Mouse (Mus musculus) MEL-GATA-1-ER (cell line): ENCODE data around the gene Tbc1d5.

ENCODE experiments used
- DNase-seq: peaks from one replicate; pipeline ENCODE4 v3.0.0-alpha.2; 2012; ENCODE audit warnings: low read depth; ENCODE audit errors: extremely low read depth

The Tbc1d5 gene

DNA sequence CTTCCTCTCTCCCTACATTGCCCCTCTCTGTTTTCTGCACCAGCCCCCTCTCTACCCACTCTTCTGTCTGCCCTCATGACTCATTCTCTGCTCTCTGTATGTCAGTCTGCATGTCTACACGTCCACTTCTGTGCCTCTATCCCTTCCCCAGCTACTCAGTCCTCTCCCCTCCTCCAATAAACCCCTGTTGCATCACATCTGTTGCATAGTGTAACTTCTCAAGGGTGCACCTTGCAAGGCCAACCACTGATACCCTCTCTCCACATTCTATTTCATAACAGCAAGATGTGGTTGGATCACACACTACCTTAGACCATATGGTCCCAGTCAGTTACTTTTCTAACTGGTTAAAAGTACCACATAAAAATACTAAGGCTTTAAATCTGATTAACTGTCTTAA lies 74.9 kb downstream of the Tbc1d5 start:
- DNase-seq = no peak

DNA sequence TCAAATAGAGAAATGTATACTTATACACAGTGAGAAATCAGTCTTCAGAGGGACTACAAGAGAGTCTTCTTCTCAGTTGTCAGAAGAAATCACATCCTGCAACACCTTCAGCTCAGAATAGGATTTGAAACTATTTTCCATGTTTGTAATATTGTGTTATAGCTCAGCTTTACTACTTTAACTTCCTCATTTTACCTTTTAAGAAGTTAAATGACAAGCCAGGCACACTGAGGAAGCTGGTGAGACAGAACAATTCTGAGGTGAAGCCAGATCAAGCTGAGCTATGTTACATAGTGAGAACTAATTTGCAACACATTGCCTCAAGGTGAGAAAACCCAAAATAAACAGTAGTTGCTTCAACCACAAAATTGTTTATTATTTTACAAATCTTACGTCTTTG lies 135.3 kb downstream of the Tbc1d5 start:
- DNase-seq = peak; percentile 26

DNA sequence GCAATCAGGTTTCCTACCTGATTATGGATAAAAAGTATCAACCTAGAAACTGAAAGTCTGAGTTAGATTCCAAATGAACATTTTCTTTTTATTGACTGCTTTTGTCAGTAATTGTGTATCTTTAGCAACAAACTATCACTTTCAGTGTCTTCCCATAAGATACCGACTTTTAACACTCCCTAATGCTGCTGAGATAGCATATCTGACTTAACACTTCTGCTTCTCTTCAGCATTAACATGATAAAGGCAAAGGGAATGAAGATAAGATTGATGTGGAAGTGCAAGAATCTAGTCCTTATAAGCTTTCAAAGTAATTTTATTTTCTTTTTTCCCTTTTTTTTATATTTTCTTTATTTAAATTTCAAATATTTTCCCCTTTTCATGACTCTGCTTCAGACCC lies 138.3 kb downstream of the Tbc1d5 start:
- DNase-seq = no peak

DNA sequence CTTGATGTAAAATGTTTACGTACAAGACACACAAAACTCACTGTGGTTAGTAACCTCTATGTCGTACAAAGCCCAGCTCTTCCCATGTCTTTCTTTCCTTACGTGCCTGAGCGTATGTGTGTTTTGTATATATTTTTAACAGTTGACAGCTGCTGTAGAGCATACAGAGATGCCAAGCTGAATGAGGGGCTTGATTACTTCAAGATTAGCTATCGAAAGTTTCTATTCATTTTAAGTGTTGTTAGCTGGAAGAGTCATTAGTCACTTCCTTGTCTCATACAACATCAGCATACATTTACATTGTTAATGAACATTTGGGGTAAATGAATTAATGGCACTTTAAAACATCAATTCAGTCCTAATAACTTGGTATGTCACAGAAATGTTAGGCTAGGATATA lies 155.9 kb downstream of the Tbc1d5 start:
- DNase-seq = no peak

DNA sequence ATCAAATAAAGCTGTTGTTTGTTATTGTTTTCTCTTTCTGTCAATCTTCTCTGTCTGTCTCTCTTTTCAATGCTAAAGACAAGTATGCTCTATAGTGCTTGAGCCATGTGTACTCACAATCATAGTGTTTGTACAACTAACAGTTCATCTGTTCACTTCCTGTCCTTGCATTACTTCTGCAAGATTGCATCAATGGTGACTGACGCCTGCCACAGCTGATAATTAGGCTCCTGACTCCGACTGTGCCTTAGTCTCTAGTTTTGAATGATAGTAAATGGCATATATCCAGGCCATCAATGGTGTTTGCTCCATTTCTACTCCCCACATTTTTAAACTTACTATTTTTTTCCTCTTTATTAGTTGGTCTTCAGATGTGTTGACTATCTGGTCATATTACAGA lies 162.8 kb downstream of the Tbc1d5 start:
- no peak for DNase-seq

DNA sequence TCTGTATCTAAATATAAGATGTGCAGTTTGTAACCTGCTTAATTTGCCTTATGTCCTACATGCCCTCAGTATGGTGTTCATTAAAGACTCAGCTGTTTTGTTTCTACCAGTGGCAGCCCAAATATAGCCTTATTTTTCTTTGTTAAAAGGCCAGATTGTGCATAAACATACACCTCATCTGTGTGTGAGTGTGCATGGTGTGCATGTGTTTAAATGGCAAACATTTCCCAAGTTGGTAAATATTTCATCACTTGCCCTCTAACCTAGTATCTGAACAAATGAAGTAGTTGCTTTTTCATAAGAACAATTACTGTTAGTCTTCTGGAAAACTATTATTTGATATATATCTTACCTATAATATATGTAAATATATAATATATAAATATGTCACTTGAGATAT lies 165.2 kb downstream of the Tbc1d5 start:
- no peak for DNase-seq

DNA sequence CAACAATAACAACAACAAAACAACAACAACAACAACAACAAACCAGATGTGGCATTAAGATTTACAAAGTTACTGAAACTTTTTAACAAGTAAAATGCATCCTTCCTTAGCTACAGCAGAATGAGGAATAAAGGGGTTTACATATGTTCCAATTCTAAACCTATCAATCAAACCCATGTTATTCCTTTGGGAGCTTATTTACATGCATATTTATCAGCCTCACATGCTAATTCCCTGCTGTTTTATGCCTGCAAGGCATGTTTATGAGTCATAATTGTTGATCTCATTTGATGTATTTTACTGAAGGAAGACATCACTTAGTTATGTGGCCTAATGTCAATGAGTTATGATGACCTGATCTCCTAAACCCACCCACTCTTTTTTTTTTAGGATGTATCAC lies 176.0 kb downstream of the Tbc1d5 start:
- DNase-seq = no peak

DNA sequence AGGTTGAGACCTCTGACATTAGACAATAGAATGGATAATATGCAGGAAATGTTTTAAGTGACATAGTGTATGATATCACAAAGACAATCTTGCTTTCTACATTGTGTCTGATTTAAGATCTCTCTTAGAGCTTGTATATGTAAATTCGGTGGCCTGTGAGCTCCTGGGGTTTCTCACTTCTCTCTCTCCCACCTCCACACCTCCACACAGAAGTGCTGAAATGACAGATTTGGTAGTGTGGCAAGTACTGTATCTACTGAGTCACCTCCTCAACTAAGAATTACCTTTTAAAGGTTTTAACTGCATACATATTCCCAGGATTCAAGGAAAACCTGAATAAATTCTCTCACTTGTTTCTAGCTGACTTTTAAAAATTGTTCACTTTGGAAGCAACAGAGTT lies 180.9 kb downstream of the Tbc1d5 start:
- no peak for DNase-seq

DNA sequence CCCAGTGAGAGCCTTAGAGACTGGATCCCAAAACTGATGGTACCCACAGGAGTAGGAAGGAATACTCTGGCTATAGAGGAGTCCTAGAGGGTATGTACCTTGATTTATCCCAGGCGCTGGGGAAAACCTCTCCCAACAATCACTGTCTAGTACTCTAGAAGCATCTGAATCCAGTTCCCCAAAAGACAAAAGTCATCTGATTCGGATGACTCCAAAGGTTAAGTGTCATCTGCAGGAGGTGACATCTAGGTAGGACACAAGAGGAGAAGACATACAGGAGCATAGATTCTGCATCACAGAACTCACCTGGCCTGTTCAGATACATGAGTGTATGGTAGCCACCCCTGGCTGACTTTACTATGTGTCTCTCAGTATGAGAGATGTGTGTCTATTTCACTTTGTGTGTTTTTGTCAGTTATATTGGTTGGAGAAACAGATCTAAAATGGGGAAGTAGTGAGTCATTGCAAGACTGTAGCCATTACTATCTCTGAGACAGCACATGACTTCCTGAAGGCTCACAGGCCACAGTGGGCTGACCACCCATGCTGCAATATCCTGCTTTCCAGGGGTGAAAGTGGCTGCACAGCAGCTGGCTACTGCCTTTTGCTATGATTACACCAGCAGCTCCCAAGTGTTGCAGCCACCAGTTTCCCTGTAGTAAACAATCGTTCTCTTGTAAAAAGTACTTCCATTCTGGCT lies 185.7 kb downstream of the Tbc1d5 start:
- DNase-seq = peak; percentile 87

DNA sequence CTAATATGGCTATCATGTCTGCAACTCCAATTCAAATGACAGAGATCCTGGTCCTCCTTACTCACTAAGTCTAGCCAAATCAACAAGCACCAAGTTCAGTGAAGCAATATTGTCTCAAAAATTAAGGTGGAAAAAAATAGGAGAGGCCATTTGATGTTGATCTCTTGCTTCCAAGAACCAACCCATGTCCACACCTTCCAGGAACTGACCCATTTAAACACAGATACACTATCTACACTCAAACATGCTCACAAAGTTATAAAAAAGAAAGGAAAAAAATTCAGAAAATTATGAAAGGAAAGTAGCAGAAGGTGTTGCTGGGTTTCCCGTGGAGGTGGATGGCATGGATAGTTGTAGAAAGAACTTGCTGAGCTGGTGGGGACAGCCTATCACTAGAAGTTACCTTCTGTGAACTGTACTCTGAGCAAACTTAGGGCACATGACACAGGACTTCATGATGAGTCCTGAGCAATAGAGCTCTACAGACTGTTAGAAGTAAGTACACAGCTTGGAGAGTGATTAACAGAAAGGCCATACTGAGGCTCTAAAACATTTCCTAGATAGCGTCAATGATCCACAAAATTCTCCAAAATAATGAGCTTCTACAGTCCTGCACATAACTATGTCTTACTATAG lies 188.3 kb downstream of the Tbc1d5 start:
- DNase-seq = no peak

DNA sequence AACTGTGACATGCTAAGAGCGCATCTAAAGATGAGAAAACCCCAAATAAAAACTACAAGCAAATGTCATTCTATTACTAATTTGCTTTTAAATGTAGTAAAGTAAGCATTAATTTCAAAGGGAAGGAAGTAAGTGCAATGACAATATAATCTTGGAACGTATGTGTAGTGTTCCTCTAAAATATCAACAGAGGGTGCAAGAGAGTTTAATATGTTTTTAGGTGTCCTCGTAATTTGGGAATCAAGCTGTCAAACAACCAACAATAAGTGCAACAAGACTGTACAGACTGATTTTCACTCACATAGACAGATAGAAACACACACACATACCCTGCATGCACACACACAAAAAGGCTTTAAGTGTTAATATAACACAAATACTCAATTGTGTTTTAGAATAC lies 191.2 kb downstream of the Tbc1d5 start:
- no peak for DNase-seq

DNA sequence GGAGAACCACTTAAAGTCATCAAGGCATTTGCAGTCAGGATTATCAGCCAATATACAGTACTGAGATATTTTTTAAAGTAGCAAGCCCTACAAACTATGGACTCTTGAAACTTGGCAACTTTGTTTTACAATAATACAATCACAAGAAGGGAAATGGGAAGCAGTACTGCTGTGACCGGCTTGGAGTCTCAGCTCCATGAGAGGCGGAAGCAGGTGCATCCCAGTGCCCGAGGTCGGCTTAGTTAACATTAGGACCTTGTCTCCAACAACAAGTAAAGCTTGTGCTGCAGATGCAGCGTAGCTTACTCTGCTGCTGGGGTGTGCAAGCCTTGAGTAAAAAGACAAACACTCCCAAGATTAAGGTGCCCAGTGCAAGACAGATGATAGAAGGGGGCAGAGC lies 197.2 kb downstream of the Tbc1d5 start:
- DNase-seq = no peak

DNA sequence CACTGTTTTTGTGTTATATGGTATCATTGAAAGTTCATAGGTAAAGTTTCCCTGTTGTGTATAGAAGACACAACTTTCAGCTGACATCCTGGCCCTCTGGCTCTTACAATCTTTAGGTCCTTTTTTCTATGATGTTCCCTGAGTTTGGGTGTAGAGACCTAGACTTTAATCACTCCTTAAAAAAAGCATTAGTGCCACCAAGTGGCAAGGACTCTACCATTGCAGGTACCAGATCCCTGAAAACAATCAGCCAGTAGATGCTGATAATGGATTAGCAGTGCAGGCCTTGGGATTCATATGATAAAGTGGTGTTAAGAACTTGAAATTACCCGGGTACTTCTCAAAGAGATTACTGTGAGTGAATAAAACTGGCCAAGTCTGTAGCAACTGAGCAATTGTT lies 207.0 kb downstream of the Tbc1d5 start:
- no peak for DNase-seq

DNA sequence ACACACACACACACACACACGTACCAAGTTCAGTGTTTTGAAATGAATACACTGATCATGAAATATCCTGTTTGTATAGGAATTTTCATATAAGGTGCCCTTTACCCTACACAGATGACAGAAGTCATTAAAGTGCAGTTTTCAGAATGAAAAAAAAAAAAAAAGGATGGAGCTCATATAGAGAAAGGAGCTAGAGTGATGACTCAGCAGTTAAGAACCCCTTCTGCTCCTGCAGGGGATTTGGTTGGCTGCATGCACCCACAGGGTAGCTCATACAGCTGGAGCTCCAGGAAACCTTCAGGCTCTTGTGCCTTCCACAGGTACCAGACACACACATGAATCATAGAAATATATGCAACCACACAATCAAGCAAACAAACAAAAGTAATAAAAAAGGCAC lies 213.0 kb downstream of the Tbc1d5 start:
- DNase-seq = no peak

DNA sequence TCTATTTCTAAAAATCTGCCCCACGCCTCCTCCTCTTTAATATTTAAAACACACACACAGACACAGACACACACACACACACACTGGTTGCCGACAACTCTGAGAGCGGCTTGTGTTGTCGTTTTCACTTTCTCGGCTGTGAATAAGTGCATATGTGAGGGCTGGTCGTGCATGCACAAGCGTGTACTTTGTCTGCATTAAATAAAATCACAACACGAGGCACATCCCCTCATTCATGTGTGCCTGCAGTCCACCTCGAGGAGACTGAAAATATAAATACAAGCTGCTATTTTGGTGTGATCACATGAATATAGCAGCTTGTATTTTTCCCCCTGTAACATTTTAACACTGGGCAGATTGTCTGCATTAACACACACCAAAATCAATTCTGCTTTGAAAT lies 224.8 kb downstream of the Tbc1d5 start:
- DNase-seq = no peak

DNA sequence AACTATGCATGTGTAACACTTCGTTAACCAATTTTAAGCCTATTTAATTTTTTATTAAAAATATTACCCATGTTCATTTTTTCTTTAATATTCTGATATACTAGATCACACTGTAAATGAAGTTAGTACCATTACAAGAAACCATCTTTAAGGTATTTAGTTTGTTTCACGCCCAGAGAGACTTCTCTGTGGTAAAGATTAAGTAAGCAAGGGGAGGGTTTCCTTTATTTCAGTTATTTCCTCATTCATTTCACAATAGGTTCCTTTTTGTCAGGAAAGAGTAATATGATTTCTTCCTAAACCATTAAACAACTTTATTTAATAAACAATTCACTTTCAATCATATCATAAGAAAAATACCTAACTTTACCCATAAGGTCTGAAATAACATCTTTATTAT lies 256.8 kb downstream of the Tbc1d5 start:
- DNase-seq = no peak

DNA sequence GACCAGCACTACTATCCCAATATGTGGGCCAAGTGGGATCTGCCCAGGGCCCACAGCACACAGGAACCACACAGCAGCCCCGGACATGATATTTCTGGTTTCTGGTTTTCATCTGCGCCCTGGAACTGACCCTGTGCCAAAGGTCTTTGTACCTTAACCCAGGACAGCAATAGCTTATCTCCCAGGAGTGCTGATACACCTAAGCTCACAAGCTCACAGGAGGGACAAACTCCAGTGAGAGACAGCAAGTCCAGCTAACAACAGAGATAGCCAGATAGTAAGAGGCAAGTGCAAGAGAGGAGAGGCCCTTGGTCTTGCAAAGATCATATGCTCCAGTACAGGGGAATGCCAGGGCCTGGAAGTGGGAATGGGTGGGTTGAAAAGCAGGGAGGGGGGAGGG lies 263.9 kb downstream of the Tbc1d5 start:
- DNase-seq = no peak

DNA sequence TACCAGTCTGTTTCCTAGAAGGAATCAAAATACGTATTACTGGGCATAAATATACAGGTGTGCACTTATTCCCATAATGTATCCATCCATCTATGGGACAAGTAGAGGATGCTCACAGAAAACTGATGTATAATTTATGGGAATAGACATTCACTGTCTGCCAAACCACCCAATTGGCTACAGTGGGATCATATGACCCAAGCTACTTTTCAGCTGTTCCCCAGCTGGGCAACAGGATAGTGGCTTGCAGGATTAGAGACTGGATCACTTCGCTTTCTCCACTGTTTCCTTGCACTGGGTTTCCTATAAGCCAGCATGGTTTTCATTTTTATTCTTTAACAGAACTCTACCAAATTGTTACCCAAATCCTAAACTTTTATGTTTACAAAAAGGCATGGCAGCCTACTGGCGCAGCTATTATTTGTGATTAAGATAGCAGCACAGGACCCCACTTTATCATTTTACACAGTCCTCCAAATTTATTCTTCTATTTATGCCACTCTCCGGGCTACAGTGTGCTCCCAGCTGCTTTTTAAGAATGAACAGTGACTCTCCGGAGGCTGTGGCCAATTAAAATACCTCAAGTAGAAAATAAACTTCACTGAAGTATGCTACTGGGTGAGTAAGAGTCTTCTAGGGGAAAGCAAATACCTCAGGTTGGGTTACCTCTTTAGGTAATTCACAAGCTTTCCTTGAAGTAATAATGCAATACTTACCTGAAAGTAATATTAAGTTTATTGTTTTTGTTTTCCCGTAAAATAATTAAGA lies 270.4 kb downstream of the Tbc1d5 start:
- no peak for DNase-seq

DNA sequence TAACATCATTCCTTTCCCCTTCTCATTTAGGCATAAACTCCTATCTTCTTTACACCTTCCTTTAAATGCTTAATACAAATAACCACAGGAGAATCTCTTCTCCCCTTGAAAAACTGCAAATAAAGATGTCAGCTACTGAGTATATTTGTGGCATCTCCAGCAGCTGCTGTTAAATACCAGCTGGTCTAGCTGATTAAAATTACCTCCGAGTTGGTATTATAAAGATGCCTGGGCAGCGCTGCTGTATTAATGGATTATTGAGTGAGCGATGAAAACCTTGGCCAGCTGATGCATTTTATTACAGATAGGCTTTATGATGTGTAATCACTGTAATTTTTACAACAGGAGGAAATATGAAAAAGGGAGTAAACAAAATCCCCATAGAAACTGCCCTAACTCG lies 271.0 kb downstream of the Tbc1d5 start:
- DNase-seq = no peak

DNA sequence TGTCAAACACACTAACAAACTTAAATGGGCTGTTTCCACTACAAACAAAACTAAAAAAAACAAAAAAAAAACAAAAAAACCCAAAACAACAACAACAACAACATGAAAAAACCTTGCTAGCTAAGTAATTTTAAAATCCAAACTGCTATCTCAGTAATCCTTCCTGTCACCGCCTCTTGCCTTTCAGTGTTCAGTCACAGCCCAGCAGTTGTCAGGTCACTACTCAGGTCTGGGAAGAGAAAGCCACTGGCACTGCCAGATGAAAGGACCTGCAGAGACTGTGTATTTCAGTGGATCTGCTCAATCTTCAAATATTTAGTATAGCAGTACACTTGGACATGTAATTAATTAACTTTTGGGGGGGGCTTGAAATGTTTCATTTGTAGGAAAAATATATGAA lies 272.5 kb downstream of the Tbc1d5 start:
- no peak for DNase-seq

DNA sequence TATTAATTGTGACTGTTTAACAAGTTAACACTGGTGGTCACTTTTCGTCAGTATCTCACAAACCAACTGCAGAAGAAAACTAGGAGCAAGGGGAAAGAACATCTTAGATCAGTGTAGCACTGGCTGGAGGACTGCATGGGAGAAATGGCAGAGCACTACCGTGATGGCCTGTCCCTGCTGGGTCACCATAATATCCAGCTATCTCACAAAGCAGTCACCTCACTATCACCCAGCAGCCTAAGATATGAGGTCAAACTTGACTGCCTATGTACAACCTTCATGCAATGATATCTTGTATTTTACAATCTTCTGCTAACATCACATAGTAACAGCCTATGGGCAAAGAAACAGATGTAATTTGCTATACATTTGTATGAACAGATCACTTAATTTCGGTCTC lies 274.7 kb downstream of the Tbc1d5 start:
- DNase-seq = no peak

DNA sequence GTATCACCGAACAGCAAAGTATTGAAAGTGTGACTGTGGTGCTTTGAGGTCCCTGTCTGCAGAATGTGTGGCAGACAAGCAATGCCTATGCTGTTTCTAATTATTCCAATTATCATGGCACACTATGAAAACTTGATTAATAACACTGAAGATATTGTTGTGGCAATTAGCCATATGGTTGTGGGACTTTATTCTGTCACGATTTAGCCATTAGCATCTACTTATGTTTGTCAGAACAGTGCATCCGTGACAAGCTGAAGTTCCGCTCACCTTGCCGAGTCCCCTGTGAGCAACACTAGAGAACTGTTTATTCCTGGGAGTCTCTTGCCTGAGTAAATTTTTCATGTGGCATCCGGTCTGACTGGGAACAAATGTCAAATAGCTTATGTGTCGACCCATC lies 281.3 kb downstream of the Tbc1d5 start:
- DNase-seq = no peak

DNA sequence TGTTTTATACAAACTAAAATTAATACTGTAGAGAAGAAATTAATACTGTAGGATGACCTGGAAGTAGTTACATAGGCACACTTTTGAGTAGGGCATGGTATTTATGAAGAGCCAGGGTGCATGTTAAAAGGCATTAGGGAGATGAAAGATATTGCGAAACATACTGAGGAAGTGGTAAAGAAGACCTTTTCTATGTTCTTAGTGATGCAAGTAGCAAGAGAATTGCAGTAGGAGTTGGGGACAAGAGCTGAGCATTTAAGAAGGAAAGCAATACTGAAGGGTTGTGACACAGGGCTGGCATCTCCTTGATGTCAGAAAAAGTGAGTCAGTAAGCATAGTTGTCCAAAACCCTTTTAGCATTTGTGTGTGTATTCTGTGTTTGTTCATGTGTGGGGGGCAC lies 289.7 kb downstream of the Tbc1d5 start:
- no peak for DNase-seq
